Mouse (Mus musculus) ES-Bruce4 (cell line): ENCODE results near the gene Proser3.

Experiments
- CTCF ChIP-seq: IDR thresholded peaks from one replicate; pipeline ENCODE4 v1.8.1; 2011; ENCODE audit warnings: low read depth, low read length
- EP300 ChIP-seq: IDR thresholded peaks from 2 replicates; pipeline ENCODE4 v1.6.1; 2011; ENCODE audit warnings: low read depth, low read length; ENCODE audit not compliant: insufficient read depth
- POLR2A ChIP-seq: IDR thresholded peaks from one replicate; pipeline ENCODE4 v1.8.1; 2011; ENCODE audit warnings: low read length; ENCODE audit not compliant: insufficient read depth

DNA sequence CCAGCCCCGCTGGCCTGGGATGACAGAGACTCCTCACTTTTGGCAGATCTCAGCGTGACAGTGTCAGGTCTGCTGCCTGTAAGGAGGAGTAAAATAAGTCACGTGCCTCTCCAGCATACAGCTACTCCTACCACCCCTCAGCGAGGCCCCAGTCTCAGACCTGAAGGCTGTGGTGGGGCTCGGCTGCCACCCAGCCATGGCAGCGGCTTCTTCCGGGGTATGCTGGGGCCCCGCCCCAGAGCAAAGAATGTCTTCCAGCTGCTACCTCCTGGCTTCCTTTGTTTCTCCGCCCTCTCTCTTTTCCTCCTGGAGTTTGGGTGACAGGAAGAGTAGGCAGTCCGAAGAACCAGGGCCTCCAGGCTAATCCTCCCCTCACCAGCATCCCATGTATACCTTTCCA is 26.1 kb downstream of the Proser3 start:
- no peak for TF ChIP-seq POLR2A
- no peak for TF ChIP-seq EP300
- TF ChIP-seq CTCF: no peak
